Mouse (Mus musculus): ENCODE results near the gene Opalin.

DNA sequence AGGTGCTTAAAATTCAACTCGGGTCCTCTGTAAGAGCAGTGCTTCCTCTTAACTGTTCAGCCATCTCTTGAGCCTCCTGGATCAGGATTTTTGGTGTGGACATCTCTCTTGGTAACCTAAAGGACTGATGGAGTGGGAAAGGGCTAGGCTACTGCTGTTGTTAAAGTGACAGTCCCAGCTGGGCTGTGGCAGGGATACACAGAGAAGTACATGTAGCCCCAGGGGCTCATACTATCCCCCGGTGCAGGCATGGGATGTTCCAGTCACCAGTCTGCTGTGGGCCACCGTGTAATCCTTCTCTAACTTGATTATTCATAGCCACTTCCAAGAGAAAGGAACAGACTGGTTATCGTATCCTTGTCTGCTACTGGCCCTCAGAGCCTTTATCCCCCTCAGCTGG, 20.1 kb upstream of the Opalin start:
- TF ChIP-seq CTCF (IDR thresholded peaks at IDR 0.05; ENCODE audit: low read depth, low read length) (no peak), GATA1 (IDR thresholded peaks at IDR 0.05; ENCODE audit: borderline replicate concordance, low read length) (no peak)

All from G1E (cell line).